Mouse (Mus musculus) A20 (cell line): Measurements from ENCODE around the gene Asb12.
"Not testable (repeated sequence)": the region's sequence is repeated elsewhere in the genome, so short reads cannot be mapped to it uniquely, and the experiment has no call there.

Experiments
- DNase-seq: peaks from one replicate; pipeline ENCODE4 v3.0.0-alpha.2; 2011; ENCODE audit warnings: low read depth, low spot score

Gene Asb12

GRCm38 (mm10) chrX:95557887-95558286, at the start of gene Asb12, which contains the start of gene Pfn5:
Gene Asb12 (minus strand): TSS chrX:95557987.
Gene Pfn5 (plus strand): TSS chrX:95558104.
- DNase-seq = no peak

GRCm38 (mm10) chrX:95600609-95601008, 42.8 kb upstream of the Asb12 start:
- no peak for DNase-seq

GRCm38 (mm10) chrX:95554321-95554720, 3.5 kb downstream of the Asb12 start:
- DNase-seq = no peak

- not testable (repeated sequence) for DNase-seq
Observed at GRCm38 (mm10) chrX:95535493-95535892, 22.3 kb downstream of the Asb12 start.

GRCm38 (mm10) chrX:95525166-95525565, 32.6 kb downstream of the Asb12 start:
- DNase-seq = no peak

- DNase-seq = no peak
Observed at GRCm38 (mm10) chrX:95523883-95524282, 33.9 kb downstream of the Asb12 start.

- no peak for DNase-seq
Observed at GRCm38 (mm10) chrX:95457166-95457565, 100.6 kb downstream of the Asb12 start.

GRCm38 (mm10) chrX:95445866-95446265, 111.9 kb downstream of the Asb12 start:
- DNase-seq = no peak

GRCm38 (mm10) chrX:95445141-95445540, 112.6 kb downstream of the Asb12 start:
- no peak for DNase-seq

- peak; percentile 91 for DNase-seq
Observed at GRCm38 (mm10) chrX:95444776-95445111, 113.0 kb downstream of the Asb12 start, which contains the start of gene Amer1. Gene Amer1 (minus strand): TSS chrX:95444872.

- peak; percentile 72 for DNase-seq
Observed at GRCm38 (mm10) chrX:95443898-95444775, 113.7 kb downstream of the Asb12 start.

GRCm38 (mm10) chrX:95443390-95443789, 114.4 kb downstream of the Asb12 start:
- DNase-seq = no peak

- no peak for DNase-seq
Observed at GRCm38 (mm10) chrX:95442261-95442660, 115.5 kb downstream of the Asb12 start.

- DNase-seq = no peak
Observed at GRCm38 (mm10) chrX:95441290-95441689, 116.5 kb downstream of the Asb12 start.

- DNase-seq = no peak
Observed at GRCm38 (mm10) chrX:95438491-95438890, 119.3 kb downstream of the Asb12 start.

GRCm38 (mm10) chrX:95437236-95437635, 120.6 kb downstream of the Asb12 start:
- DNase-seq = no peak
